Mouse (Mus musculus) limb, embryonic 10.5 days (tissue): ENCODE measurements around the gene Fat1. TPM values are rescaled to one million over a fixed set of nuclear protein-coding genes. Genes with fewer than 3 reads are reported as not detected.

Experiments used
- DNase-seq: peaks from one replicate; pipeline ENCODE4 v3.0.0-alpha.2; 2017; ENCODE audit warnings: low spot score
- H3K27ac ChIP-seq: fragments of 300-500 bp; sonication (generic); 2 replicates; pipeline ENCODE4 v1.5.1; 2016; ENCODE audit warnings: mild to moderate bottlenecking
- H3K27me3 ChIP-seq: fragments of 300-500 bp; sonication (generic); 2 replicates; pipeline ENCODE4 v1.6.1; 2016; ENCODE audit warnings: low read depth, mild to moderate bottlenecking; ENCODE audit not compliant: poor library complexity, severe bottlenecking
- H3K36me3 ChIP-seq: fragments of 300-500 bp; sonication (generic); 2 replicates; pipeline ENCODE4 v1.6.1; 2016; ENCODE audit warnings: mild to moderate bottlenecking, moderate library complexity
- H3K4me1 ChIP-seq: fragments of 300-500 bp; sonication (generic); 2 replicates; pipeline ENCODE4 v1.6.1; 2016
- H3K4me3 ChIP-seq: fragments of 300-500 bp; sonication (generic); 2 replicates; pipeline ENCODE4 v1.5.1; 2016; ENCODE audit warnings: mild to moderate bottlenecking, moderate library complexity
- H3K9me3 ChIP-seq: fragments of 300-500 bp; sonication (generic); replicated peaks from 2 replicates; pipeline ENCODE4 v1.6.1; 2016; ENCODE audit warnings: mild to moderate bottlenecking
- WGBS: fragments of 180-500 bp; shearing (Covaris S2); methylation state at CpG from one replicate; pipeline ENCODE4 v1.1.7; 2016; 5-methylcytosine and 5-hydroxymethylcytosine counted together
- polyA plus RNA-seq: library from polyadenylated mRNA; unstranded; fragments of >200 nt; fragmentation: Nextera tagmentation; extraction: Ambion mirVana; gene quantifications from 2 replicates; pipeline ENCODE4 v1.2.1, GENCODE M21; 2016

Gene Fat1
- polyA plus RNA-seq, result 17.2 and 20.1 TPM in 2 replicates

- peak; percentile 91 for DNase-seq
- WGBS, result 0% methylated on average over 49 of the region's 49 CpGs
Measured at GRCm38 (mm10) chr8:44934850-44935497, at the start of gene Fat1. Gene Fat1 (plus strand): TSS chr8:44935447.

DNA sequence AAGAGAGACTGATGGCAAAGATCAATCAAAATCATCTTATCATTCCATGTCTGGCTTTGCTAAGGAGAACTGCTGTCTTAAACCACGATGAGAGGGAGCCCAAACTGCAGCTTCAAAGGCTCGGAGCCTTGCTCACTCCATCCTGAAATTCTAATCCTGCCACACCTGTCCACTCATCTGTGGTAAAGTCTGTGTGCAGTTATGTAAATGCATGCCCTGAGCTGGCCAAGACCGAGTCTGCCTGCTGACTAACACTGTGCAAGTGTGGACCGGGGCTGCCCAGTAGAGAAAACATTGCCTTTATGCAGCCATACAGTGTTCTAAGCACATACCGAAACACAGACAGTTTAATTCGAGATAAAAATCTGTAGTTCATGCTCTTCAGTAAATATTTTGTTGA is 40.6 kb upstream of the Fat1 start:
- H3K9me3 ChIP-seq, result no peaks in the 10 kb centered on the region
- 75% methylated on average over 6 of the region's 6 CpGs for WGBS
- DNase-seq, result no peak
- H3K27ac ChIP-seq, result no peak overlapping the region
- H3K36me3 ChIP-seq, result no peaks in the 10 kb centered on the region
- H3K27me3 ChIP-seq, result no peaks in the 10 kb centered on the region
- H3K4me3 ChIP-seq, result no peak overlapping the region
- peaks cover 13% of the 10 kb centered on the region; the same call in 1 of the 2 replicates for H3K4me1 ChIP-seq

More at GRCm38 (mm10) chr8:44934850-44935497, at the start of gene Fat1:
- H3K27me3 ChIP-seq, result peaks cover 11% of the 10 kb centered on the region; the same call in 1 of the 2 replicates
- H3K4me3 ChIP-seq, result peak within 1 kb of the TSS; percentile 79
- H3K36me3 ChIP-seq, result no peaks in the 10 kb centered on the region
- H3K4me1 ChIP-seq, result peaks cover 15% of the 10 kb centered on the region
- no peaks in the 10 kb centered on the region for H3K9me3 ChIP-seq
- peak within 1 kb of the TSS; percentile 95 for H3K27ac ChIP-seq

DNA sequence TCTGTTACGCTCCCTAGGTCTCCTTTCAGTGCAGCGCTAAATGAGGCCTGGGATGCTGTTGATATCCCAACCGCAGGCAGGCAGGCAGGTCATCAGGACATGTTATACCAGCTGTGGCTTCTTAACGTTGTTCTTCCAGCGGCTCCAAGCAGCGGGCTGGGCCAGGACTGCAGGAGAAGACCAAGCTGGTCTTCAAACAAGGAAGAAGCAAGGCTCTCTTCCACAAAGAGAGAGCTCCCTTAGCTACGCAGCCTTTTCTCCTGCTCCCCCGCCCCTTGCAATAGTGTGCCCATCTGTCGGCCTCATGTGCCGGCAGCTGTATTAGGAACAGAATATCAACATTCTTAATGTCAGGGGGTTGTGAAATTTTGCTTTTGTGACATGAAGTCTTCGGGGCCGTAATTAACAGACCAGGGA is 35.7 kb upstream of the Fat1 start:
- H3K27ac ChIP-seq, result no peak overlapping the region

DNA sequence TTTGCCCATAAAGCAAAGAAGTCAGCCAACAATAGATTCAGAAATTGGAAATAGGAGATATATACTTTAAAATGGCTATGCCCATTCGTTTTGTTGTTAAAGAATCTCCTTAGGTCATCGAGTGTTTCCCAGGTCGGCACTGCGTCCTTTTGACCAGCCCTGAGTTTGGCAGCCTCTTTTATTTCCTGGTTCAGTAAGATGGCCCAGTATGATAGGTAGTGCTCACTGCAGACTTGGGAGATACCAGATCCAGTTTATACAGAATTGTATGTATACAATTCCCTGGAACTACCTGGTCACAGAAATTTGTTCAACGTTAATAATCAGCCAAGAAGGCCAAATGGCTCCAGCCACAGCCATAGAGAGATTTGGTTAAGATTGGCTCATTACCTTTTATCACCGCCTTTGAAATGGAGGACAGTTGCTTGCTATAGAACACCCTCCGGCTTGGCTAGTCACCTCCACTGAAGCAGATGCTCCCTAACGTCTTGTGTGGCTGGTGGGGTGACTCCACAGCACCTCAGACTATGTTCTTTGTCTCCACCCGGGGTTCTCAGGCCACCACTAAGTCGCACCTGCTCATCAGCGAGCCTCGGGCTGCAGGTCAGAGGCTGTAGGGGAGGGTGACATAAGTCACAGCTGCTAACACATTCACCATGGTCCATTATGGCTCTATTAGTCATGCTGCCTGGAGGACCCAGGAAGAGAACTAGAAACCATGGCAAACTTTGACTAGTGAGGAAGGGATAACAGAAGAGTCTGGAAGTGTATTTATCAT is 23.9 kb upstream of the Fat1 start:
- Histone ChIP-seq H3K4me3 (no peak overlapping the region), H3K27ac (no peak overlapping the region), H3K27me3 (no peaks in the 10 kb centered on the region), H3K9me3 (no peaks in the 10 kb centered on the region), H3K36me3 (no peaks in the 10 kb centered on the region), H3K4me1 (no peaks in the 10 kb centered on the region)
- 80% methylated on average over 12 of the region's 12 CpGs for WGBS
- no peak for DNase-seq

More for the DNA sequence above, 35.7 kb upstream of the Fat1 start:
- Histone ChIP-seq H3K4me1 (peaks cover 13% of the 10 kb centered on the region; the same call in 1 of the 2 replicates), H3K36me3 (no peaks in the 10 kb centered on the region), H3K27me3 (no peaks in the 10 kb centered on the region), H3K4me3 (no peak overlapping the region), H3K9me3 (no peaks in the 10 kb centered on the region)
- DNase-seq, result no peak
- 74% methylated on average over 12 of the region's 12 CpGs for WGBS

- no peak overlapping the region for H3K4me3 ChIP-seq
- H3K4me1 ChIP-seq, result peaks cover 6% of the 10 kb centered on the region; the same call in 1 of the 2 replicates
- no peaks in the 10 kb centered on the region for H3K27me3 ChIP-seq
- no peaks in the 10 kb centered on the region for H3K9me3 ChIP-seq
- WGBS, result 93% methylated on average over 12 of the region's 12 CpGs
- H3K36me3 ChIP-seq, result no peaks in the 10 kb centered on the region
- no peak for DNase-seq
- no peak overlapping the region for H3K27ac ChIP-seq
Measured at GRCm38 (mm10) chr8:44919487-44920082, 15.7 kb upstream of the Fat1 start.

- Histone ChIP-seq H3K27me3 (no peaks in the 10 kb centered on the region), H3K4me1 (peaks cover 6% of the 10 kb centered on the region; the same call in 1 of the 2 replicates), H3K27ac (no peak overlapping the region), H3K36me3 (no peaks in the 10 kb centered on the region), H3K4me3 (no peak overlapping the region), H3K9me3 (no peaks in the 10 kb centered on the region)
- no peak for DNase-seq
- 65% methylated on average over 7 of the region's 7 CpGs for whole genome bisulfite sequencing
Measured at GRCm38 (mm10) chr8:44920379-44921032, 14.7 kb upstream of the Fat1 start.

- no peak overlapping the region for H3K27ac ChIP-seq
- H3K27me3 ChIP-seq, result no peaks in the 10 kb centered on the region
- H3K9me3 ChIP-seq, result no peaks in the 10 kb centered on the region
- H3K4me3 ChIP-seq, result no peak overlapping the region
- WGBS, result 87% methylated on average over 5 of the region's 5 CpGs
- H3K4me1 ChIP-seq, result peaks cover 6% of the 10 kb centered on the region; the same call in 1 of the 2 replicates
- no peaks in the 10 kb centered on the region for H3K36me3 ChIP-seq
- DNase-seq, result no peak
Measured at GRCm38 (mm10) chr8:44924995-44925394, 10.3 kb upstream of the Fat1 start.

- 94% methylated on average over 3 of the region's 3 CpGs for WGBS
- no peaks in the 10 kb centered on the region for H3K36me3 ChIP-seq
Measured at GRCm38 (mm10) chr8:44930058-44930457, 5.2 kb upstream of the Fat1 start.

GRCm38 (mm10) chr8:44932546-44933342 is 2.5 kb upstream of the Fat1 start:
- DNase-seq, result no peak

More at GRCm38 (mm10) chr8:44930058-44930457, 5.2 kb upstream of the Fat1 start:
- Histone ChIP-seq H3K27ac (no peak overlapping the region), H3K4me3 (no peak overlapping the region), H3K27me3 (peaks cover 11% of the 10 kb centered on the region; the same call in 1 of the 2 replicates), H3K4me1 (peaks cover 6% of the 10 kb centered on the region; the same call in 1 of the 2 replicates), H3K9me3 (no peaks in the 10 kb centered on the region)
- DNase-seq, result no peak

GRCm38 (mm10) chr8:44933478-44933877 is 1.8 kb upstream of the Fat1 start:
- H3K27ac ChIP-seq, result no peak overlapping the region
- H3K4me1 ChIP-seq, result peaks cover 6% of the 10 kb centered on the region; the same call in 1 of the 2 replicates
- H3K4me3 ChIP-seq, result no peak overlapping the region
- H3K27me3 ChIP-seq, result peaks cover 11% of the 10 kb centered on the region; the same call in 1 of the 2 replicates
- H3K9me3 ChIP-seq, result no peaks in the 10 kb centered on the region
- DNase-seq, result no peak
- H3K36me3 ChIP-seq, result no peaks in the 10 kb centered on the region
- WGBS, result 47% methylated on average over 6 of the region's 6 CpGs

More at GRCm38 (mm10) chr8:44932546-44933342, 2.5 kb upstream of the Fat1 start:
- WGBS, result 95% methylated on average over 9 of the region's 9 CpGs
- Histone ChIP-seq H3K4me1 (peaks cover 6% of the 10 kb centered on the region; the same call in 1 of the 2 replicates), H3K9me3 (no peaks in the 10 kb centered on the region), H3K27me3 (peaks cover 11% of the 10 kb centered on the region; the same call in 1 of the 2 replicates), H3K4me3 (no peak overlapping the region), H3K36me3 (no peaks in the 10 kb centered on the region), H3K27ac (no peak overlapping the region)

DNA sequence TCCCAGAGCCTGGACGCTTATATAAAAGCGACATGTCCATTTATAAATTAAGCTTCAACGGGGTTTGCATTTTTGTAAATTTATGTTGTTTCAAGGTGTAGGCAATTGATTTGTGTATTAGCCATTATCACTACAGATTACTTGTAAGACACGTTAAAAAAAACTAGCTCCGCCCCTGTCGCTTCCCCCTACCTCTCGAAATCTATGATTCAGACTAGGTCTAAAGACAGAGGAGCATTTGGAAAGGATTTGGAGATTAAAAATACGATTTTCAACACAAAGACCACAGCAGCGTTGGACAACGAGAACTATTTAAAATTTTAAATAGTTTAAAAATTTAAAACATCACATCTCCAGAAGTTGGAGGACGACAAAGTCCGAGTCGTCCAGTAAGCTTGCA is 831 bp upstream of the Fat1 start:
- Histone ChIP-seq H3K36me3 (no peaks in the 10 kb centered on the region), H3K27me3 (peaks cover 11% of the 10 kb centered on the region; the same call in 1 of the 2 replicates), H3K27ac (peak overlapping the region; percentile 95), H3K4me1 (peaks cover 10% of the 10 kb centered on the region), H3K4me3 (peak overlapping the region; percentile 79), H3K9me3 (no peaks in the 10 kb centered on the region)
- DNase-seq, result no peak
- WGBS, result 4% methylated on average over 13 of the region's 13 CpGs
